Mouse (Mus musculus) inflammation-experienced regulatory T-cells, adult 6 months (primary cell): ENCODE results near the gene Slc22a13. TPM values are rescaled to one million over a fixed set of nuclear protein-coding genes. Genes with fewer than 3 reads are reported as not detected.

Source experiments
- ATAC-seq: one replicate; pipeline ENCODE4 v1.8.0; 2017
- polyA plus RNA-seq, 3 experiments: library from polyadenylated mRNA; unstranded; fragments of 100-300 nt; shearing (Covaris generic); gene quantifications; one replicate each; pipeline ENCODE4 v1.2.1; 2017

Gene Slc22a13
- polyA plus RNA-seq, 3 experiments from 2014 or later = not detected

DNA sequence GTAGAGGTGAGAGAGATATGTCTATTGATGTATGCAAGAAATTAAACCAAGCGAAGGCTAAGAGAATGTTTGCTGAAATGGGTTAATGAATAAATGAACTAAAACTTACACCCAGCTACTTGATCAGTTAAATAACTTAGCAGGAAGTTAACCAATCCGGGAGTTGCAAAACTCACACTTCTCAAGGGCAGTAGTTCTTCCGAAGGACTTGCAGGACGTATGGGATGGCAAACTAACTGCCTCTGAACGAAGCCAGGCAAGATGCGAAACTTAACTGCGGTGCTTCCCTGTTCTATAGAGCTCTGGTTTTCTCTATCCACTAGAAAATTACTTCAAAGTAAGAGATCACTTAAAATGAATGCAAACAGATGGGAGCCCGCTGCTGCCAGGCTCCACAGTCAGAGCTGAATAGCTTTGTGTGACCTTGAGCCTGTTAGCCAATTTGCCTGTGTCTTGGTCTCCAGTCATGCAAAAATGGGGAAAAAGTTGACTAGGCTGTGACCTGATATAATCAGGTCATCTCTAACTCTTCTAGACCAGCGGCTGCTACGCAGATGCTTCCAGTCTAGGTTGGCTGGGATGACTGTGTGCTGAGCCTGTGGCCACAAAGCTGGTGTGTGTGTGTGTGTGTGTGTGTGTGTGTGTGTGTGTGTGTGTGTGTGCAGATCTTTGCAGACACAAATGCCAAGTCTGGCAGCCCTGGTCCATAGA, 9.6 kb downstream of the Slc22a13 start:
- no peak for ATAC-seq

DNA sequence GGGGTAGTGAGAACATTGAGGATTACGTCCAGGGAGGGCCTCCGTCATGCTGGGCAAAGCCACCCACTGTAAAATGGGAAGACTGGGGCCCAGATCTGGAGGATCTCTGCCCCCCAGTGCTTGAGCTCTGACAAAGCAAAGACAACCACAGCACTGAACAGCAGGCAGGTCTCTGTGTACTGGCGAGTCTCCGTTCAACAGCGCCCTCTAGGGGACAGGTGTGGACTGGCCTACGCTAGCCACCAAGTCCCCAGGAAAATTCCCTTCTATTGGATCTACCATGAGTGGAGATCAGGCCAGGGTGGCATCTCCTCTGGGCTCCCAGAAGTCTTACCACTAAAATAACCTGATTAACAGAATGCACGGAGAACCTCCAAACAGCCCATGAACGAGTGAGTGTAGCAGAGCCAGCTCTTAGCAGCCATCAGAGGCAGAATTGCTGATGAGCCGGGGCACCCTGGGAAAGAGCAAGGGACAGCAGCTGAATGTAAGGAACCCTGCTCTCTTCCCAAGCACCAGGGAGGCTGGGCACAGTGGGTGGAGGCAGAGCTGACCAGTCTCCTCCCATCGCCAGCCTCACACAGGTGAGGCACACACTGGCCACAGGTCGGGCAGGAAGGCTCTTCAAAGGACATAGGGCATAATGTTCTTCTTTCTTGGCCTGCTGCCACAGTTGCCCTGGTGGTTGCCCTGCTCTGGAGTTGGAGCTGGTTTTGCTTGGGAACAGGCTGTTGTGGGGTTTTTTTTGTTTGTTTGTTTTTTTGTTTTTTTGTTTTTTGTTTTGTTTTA, 16.5 kb downstream of the Slc22a13 start:
- ATAC-seq = no peak

DNA sequence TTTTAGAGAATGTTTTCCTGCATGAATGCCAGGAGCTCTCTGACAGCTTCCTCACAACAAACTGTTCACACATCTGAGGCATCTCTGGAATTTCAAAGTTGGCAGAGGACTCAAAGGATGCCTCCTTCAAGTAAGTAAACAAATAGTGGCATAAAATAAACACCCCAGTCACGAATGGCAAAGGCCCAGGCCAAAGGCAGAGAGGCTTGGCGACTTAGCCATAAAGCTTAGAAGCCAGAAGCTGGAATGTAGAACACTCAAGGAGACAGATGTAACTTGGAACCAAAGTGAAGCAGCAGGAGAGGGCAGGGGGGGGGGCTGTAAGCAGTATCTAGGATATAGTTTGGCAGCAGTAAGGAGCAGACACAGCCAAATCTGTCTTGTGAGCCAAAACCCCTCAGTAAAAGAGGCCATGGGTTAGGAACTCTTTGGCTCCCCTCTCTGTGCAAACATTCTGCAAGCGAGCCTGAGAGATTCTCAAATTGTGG, 27.6 kb downstream of the Slc22a13 start:
- no peak for ATAC-seq

DNA sequence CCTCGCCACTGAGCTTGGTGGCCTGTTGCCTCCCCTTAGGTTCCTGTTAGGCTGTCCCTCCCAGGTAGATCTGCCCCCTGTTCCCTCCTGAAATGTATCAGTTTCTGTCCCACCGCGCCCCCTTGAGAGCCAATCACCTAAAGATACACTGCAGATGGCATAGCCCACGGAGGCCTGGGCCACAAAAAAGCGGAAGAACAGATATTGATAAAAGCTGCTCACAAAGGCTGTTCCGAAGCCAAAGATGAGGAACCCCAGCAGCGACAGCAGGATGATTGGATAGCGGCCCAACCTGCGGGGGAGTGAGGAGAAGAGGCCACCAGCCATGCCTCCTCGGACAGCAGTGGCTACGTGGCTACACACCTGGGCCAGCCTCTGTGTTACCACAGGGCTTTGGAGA, 29.6 kb downstream of the Slc22a13 start:
- no peak for ATAC-seq

DNA sequence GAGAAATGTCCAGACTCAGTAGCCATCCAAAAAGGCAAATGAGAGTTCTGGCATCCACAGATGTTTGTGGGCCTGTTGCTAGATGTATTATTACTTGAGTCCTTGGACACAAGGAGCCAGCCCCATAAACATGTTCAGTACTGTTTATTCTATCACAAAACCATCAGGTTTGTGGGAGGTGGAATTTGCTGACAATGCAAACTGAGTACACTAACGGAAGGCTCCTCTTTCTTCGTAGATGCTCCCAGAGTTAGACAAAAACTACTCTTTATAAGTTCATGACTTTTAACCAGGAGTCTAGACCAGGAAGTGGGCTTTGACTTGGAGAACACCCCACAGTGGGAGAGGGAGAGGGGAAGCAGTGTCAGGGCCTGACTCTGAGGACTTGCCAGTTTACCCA, 41.3 kb downstream of the Slc22a13 start:
- no peak for ATAC-seq

DNA sequence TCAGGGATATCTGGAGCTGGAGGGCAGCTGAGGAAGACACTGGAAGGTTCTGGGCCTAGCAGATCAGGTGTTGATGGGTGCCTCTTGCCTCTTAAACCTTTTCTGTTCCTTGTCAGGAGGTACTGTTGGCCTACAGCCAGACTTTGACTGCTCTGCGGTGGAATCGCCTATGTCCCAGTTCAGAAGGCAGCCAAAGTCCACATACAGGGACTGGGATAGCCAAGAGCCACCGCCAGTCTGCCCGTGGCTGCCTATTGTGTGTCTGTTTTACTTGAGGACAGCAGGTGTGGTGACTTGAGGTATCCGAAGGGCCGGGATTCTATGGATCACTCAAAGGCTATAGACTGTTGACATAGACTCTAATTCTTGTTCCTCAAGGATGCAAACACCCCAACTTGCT, 43.4 kb downstream of the Slc22a13 start:
- ATAC-seq = no peak

DNA sequence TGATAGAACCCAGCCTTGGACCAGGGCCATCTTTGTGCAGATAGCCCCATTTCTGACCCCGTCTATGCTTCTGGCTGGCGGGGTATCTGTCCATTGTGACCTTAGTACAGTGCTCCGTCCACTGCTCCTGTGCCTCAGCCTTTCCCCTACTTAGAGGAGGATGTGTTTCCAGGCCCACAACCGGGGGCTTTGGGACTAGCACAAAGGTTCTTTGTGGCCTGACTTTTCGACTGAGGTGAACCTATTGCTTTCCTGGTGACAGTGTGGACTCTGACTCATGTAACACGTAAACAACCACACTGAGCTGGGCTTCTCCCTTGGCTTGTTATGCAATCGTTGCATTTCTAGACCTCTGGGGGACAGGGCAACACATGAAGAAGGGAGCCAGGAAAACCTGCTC, 44.2 kb downstream of the Slc22a13 start:
- ATAC-seq = no peak

DNA sequence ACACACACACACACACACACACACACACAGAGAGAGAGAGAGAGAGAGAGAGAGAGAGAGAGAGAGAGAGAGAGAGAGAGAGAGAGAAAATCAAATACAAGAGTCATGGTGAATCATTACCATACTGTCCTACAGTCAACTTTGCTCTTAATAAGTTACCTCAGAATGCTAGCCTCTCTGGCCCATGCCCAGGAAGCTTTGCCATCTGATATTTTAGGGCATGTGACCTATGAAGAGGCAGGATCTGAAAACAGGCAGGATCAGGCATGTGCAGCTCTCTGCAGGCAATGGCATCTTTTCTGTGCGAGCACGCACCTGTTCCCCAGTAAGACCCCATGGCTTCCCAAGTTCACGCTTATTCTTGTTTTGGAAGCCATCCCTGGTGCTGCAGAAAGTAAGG, 48.2 kb downstream of the Slc22a13 start:
- ATAC-seq = no peak

DNA sequence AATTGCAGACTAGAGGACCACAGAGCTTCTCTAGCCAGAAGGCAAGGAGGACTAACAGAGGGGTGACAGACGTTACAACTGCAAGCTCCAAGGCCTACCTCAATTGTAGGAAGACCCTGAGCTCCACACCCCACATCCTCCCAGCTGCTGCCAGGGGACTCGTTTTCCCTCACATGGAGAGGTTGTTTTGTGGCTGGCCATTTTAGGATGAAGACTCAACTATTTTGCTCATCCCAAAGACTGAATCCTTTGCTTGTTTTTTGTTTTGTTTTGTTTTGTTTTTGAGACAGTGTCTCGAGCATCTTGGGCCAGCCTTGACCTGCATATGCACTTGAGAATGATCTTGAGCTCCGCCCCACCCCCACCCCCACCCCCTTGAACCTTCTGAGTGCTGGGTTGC, 50.0 kb downstream of the Slc22a13 start, which contains the start of gene Gm47289:
Gm47289 (plus strand) TSS at position 301 of the 400 bp plus-strand sequence.
- no peak for ATAC-seq

DNA sequence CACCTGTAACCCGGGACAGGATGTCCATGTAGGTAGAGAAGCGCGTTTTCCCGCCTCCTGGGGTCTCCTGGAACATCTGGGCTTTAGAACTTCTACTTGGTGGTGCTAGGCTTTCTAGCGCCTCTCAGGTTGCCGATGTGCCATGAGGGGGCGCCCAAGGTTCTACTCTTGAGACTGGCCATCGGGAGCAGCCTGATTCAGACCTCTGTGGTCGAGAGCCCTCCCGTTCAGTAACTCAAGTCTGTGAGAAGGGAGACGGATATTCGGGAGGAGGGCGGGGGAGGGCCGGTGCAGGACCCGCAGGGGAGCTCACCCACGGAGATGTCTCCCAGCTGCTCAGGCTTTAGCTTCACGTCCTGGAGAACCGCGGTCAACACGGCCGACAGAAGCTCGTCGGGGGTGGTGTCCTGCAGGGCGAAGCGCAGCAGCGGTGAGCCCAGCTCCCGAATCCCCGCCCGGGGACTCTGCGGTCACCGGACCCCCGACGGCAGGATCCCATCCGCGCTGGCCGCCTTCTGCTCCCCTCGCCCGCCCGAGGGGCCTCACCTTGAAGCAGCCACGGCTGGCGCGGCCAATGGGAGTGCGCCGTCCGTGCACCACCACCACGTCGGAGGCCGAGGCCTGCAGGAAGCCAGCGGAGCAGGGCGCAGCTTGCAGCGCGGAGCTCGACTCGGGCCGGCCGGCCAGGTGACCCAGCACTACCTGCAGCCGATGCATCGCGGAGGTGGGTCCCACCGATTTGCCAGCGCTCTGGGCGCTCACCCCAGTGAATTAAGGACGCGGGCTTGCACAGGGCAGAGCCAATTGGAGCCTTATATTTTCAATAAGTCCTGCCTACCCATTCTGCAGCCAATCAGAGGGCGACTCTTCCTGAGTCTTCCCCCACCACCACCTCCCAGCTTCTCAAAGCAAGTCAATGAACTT, 52.4 kb downstream of the Slc22a13 start, which contains the start of gene Acaa1b:
Acaa1b (minus strand) TSS at position 816 of the 924 bp plus-strand sequence.
- no peak for ATAC-seq

DNA sequence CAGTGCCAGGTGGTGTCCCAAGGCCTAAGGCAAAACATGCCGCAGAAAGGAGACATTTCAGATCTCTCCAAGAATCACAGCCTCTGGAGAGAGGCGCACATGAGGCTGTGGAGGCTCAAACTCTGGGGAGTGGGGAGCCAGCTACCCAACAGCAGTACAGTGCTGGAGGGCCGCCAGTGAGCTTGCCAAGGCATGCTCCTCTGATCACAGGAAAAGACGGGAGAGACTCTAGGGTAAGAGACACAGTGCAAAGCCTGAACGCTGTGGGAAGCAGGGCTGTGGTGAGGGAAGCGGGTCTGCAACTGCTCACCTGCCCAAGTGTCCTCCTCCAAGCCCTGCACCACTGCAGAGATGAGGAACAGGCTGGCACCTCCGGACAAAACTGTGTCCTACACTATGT, 53.1 kb downstream of the Slc22a13 start:
- ATAC-seq = no peak

DNA sequence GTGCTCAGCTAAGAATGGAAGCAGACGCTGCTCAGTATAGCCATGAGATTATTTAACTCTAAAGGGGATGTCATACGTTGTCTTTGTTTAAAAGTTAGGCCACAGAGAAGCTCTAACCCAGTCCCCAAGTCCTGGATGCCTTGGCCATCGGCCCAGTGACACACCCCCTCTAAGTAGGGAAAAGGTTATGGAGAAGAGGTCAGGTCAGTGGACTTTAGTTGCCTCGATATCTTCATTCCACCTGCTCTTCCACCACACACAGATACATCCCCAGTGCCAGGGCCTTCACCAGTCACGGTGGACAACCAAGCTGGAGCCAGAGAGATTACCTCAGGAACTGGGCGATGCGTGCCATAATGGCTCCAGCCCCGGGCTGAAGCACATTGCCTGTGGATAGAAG, 53.5 kb downstream of the Slc22a13 start:
- ATAC-seq = no peak

DNA sequence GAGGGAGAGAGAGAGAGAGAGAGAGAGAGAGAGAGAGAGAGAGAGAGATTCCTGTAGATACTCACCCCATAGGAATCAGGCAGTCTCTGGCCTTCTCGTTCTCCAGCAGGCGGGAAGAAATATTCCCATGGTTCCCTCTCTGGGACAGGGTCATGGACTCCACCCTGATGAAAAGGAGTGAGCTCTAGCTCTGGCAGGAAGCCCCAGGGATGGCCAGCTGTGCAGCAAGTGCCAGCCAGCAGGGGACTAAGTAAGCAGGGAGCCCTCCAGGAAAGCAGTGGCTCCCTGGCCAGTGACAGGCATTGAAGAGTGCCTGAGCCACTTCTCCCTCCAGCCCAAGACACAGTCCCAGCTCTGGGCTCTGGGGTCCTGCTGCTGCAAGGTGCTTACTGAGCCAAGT, 57.1 kb downstream of the Slc22a13 start:
- ATAC-seq = no peak

DNA sequence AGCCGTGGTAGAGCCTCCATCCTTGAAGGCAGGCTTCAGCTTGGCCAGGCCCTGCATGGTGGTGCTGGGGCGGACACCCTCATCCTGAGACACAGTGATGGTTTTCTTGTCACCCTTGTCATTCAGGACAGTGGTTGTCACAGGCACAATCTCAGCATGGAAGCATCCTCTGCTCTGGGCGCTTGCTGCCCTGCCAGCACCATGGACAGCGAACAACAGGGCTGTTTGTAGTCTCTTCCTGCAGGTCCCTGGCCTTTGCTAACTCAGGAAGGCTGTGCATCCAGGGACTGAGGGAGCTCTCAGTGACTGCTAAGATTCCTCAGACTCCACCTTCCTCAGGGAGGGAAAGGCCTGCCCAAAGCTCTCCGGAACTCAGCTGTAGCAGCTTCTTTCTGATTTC, 59.3 kb downstream of the Slc22a13 start:
- ATAC-seq = no peak

DNA sequence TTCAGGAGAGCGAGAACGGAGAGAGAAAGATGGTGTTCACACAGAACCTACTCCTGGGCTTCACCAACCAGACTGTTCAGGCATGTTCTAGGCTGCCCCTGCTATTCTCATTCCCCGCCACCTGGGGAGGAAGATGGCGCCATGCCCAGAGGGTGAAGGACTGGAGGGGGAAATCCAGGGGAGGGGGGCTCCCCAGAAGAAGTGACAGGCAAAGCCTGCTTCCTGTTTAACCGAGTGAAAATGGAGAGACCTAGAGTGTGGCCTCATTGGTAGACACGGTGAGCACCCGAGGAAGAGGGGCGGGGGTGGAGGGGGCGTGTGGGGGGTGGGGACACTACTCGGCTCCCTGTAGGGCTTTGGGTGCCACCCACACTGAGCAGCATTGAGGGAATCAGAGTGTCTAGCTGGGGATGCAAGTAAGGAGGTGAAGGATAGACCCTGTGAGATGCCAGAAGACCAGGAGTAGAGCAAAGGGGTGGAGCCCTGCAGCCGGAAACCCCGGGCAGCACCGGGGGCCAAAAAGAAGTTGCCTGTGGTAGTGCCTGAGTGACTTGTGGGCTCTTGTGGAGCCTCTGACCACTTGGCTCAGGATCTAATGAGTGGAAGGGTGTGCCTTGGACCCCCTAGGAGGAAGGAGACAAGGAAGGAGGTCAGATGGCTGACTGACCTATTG, 62.7 kb downstream of the Slc22a13 start:
- no peak for ATAC-seq

DNA sequence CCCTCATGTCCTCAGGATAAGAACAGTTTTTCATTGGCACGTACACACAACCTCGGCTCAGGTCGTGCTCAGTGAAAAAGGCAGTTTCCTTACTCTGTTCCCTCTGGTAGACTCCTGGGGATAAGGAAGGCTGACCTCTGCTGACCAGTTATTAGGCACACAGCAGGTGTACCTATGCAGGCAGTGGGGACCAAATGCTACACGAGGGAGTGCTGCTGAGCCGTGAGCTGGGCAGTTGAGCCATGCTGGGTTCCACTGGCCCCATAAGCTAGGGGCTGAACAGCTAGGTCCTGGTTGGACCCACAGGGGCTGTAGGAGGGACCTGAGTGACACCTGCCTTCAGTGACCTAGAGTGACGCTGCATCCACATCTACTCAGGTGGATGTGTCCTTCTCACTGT, 63.3 kb downstream of the Slc22a13 start:
- no peak for ATAC-seq

DNA sequence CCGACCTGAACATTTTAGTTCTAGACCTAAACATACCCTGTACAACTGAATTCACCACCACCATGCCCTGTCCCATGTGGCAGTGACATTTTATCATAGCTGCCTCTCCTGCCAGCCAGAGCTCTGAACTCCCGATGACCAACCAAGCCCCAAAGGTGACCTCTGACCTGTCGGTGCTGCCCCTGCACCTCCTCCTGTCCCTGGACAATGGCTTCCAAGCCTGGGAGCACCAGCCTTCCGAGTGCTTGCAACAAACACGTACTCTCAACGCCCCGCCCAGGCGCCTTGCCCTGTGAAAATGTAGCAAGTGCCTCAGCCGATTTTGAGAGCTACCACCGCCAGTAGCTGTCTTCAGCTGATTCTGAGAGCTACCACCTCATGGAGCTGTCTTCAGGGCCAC, 63.8 kb downstream of the Slc22a13 start:
- ATAC-seq = no peak

DNA sequence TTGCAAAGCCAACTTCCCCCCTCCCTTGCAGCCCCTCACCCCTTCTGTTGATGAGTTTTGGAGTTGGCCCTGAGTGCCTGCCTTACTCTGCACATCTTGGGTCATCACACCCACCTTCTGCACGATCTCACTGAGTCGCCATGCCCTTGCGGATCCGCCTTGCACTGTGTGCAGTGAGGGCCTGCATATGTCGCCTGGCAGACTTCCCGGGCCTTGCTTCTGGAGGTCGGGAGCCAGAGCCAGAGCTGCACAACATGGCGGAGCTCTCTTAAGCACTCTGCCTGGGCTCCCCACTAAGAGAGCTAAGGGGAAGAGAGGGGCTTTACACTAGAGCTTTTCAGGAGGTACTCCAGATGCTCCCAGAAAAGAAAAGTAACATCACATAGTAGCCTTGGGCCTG, 64.2 kb downstream of the Slc22a13 start:
- ATAC-seq = no peak

DNA sequence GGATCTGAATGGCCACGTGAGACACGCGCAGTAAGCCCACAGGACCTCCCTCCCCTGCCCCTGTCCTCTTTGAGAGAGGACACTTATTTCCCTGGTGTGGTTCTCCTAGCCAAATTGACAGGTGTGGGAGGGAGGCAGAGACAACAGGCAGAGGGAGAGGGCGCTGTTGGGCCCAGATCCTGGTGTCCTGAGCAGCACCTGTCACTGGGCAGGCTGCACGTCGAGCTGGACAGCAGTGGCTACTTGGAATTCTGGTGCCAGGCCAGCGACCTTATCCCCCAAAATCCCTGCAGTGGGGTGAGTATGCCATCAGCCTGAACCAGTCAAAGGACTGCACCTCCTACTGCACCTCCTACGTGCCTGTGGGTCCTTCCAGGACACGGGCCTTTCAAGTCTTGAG, 65.5 kb downstream of the Slc22a13 start:
- ATAC-seq = no peak
